Mouse (Mus musculus) adrenal gland, adult 8-10 months (tissue): ENCODE results near the gene Olfr358. TPM values are rescaled to one million over a fixed set of nuclear protein-coding genes. Genes with fewer than 3 reads are reported as not detected.

Experiments used
- DNase-seq: peaks from one replicate; pipeline ENCODE4 v3.0.0; 2022
- total RNA-seq, 4 experiments: library from RNA; stranded (reverse); gene quantifications; 2 replicates each; pipeline ENCODE4 v1.2.4; 2022

Gene Olfr358
- total RNA-seq, result not detected

DNA sequence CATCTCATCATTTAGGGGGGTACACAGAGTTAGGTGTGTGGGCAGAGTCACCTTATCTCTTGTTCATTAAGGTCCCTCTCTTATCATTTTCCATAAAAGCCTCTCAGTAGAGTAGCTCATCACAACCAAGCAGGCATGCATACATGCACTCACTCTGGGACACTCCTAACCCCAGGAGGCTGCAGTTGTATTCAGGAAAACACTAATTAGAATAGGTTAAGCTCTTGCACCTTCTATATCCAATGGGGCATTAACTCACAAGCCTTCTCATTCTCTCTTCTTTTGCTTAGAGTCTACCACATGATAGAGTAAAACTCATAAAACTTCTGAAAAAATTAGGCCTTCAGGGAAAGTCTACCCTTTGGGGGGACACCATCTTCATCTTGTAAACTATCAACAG, at the start of gene Olfr358:
Gene Olfr358, minus strand, starts transcription at position 101 of the 400 bp plus-strand sequence.
- no peak for DNase-seq

GRCm38 (mm10) chr2:36997030-36997429, 12.1 kb downstream of the Olfr358 start:
- no peak for DNase-seq

- no peak for DNase-seq
These were observed 15.6 kb downstream of the Olfr358 start, which contains the start of gene Olfr357 for GRCm38 (mm10) chr2:36993527-36993926. TSS of gene Olfr357 (plus strand) at chr2:36993827.

Other genes starting within 250 kb of the Olfr358 start
- gene Olfr348, start 225.1 kb downstream of the Olfr358 start, total RNA-seq, result not detected
- not detected for gene Olfr50, start 218.8 kb downstream of the Olfr358 start, total RNA-seq
- gene Olfr3, start 192.3 kb downstream of the Olfr358 start, total RNA-seq, result not detected
- gene Olfr350, start 163.0 kb downstream of the Olfr358 start, total RNA-seq, result not detected
- gene Olfr351, start 146.7 kb downstream of the Olfr358 start, total RNA-seq, result not detected
- not detected for gene Olfr352, start 140.9 kb downstream of the Olfr358 start, total RNA-seq
- gene Olfr353, start 116.4 kb downstream of the Olfr358 start, total RNA-seq, result not detected
- gene Olfr354, start 103.7 kb downstream of the Olfr358 start, total RNA-seq, result not detected
- not detected for gene Olfr355, start 80.4 kb downstream of the Olfr358 start, total RNA-seq
- not detected for gene Olfr356, start 72.2 kb downstream of the Olfr358 start, total RNA-seq
- not detected for gene Olfr357, start 15.5 kb downstream of the Olfr358 start, total RNA-seq
- not detected for gene Olfr360, start 56.4 kb upstream of the Olfr358 start, total RNA-seq
- gene Olfr361, start 80.0 kb upstream of the Olfr358 start, total RNA-seq, result not detected
- gene Olfr362, start 108.6 kb upstream of the Olfr358 start, total RNA-seq, result not detected
- not detected for gene Olfr364-ps1, start 130.0 kb upstream of the Olfr358 start, total RNA-seq
- gene Olfr365, start 178.9 kb upstream of the Olfr358 start, total RNA-seq, result under 1 TPM in 2 of 4 experiments, not detected in 2; 0.06 to 0.11 TPM
- gene Olfr366, start 202.2 kb upstream of the Olfr358 start, total RNA-seq, result not detected